Mouse (Mus musculus) heart, postnatal 0 days (tissue): ENCODE results near the gene Fgf13. TPM values are rescaled to one million over a fixed set of nuclear protein-coding genes. Genes with fewer than 3 reads are reported as not detected.
A peak's percentile ranks its signal among the peaks of the same experiment; 100 is the strongest.

Source experiments
- ATAC-seq: fragments of 200-750 bp; cut with Nextera tagmentation; 2 replicates; pipeline ENCODE4 v1.8.0; 2017; ENCODE audit warnings: low read depth, moderate number of reproducible peaks, moderate library complexity; ENCODE audit not compliant: insufficient read depth
- DNase-seq: peaks from one replicate; pipeline ENCODE4 v3.0.0-alpha.2; 2016; ENCODE audit warnings: low spot score
- H3K27ac ChIP-seq: fragments of 300-500 bp; sonication (generic); 2 replicates; pipeline ENCODE4 v1.5.1; 2014; ENCODE audit warnings: low read depth, mild to moderate bottlenecking
- H3K27me3 ChIP-seq: fragments of 300-500 bp; sonication (generic); 2 replicates; pipeline ENCODE4 v1.6.1; 2014; ENCODE audit warnings: low read length, mixed read lengths; ENCODE audit not compliant: control insufficient read depth, insufficient read depth
- H3K36me3 ChIP-seq: fragments of 300-500 bp; sonication (generic); replicated peaks from 2 replicates; pipeline ENCODE4 v1.6.1; 2014; ENCODE audit warnings: low read length, mixed read lengths; ENCODE audit not compliant: control insufficient read depth, insufficient read depth
- H3K4me1 ChIP-seq: fragments of 300-500 bp; sonication (generic); 2 replicates; pipeline ENCODE4 v1.6.1; 2014; ENCODE audit warnings: antibody characterized with exemption; ENCODE audit not compliant: control insufficient read depth, insufficient read depth
- H3K4me2 ChIP-seq: fragments of 300-500 bp; sonication (generic); 2 replicates; pipeline ENCODE4 v1.6.1; 2014; ENCODE audit warnings: low read depth, mild to moderate bottlenecking, low read length, moderate library complexity
- H3K4me3 ChIP-seq: fragments of 300-500 bp; sonication (generic); 2 replicates; pipeline ENCODE4 v1.5.1; 2014; ENCODE audit warnings: low read depth, low read length
- H3K9ac ChIP-seq: fragments of 300-500 bp; sonication (generic); replicated peaks from 2 replicates; pipeline ENCODE4 v1.6.1; 2014; ENCODE audit warnings: low read depth, low read length, mixed read lengths
- H3K9me3 ChIP-seq: fragments of 300-500 bp; sonication (generic); replicated peaks from 2 replicates; pipeline ENCODE4 v1.6.1; 2016; ENCODE audit warnings: low read length; ENCODE audit not compliant: control insufficient read depth
- CTCF ChIP-seq: IDR thresholded peaks from 2 replicates; pipeline ENCODE4 v1.5.1; 2016; ENCODE audit warnings: antibody characterized with exemption, control low read depth, low read depth
- EP300 ChIP-seq: IDR thresholded peaks from 2 replicates; pipeline ENCODE4 v1.6.1; 2016; ENCODE audit warnings: antibody characterized with exemption, low read depth
- WGBS: fragments of 180-500 bp; shearing (Covaris S2); extraction: QIAGEN DNeasy Blood & Tissue Kit; methylation state at CpG from one replicate; pipeline ENCODE4 v1.1.7; 2014; 5-methylcytosine and 5-hydroxymethylcytosine counted together
- microRNA counts: library from miRNA; unstranded; fragments of <30 nt; microRNA quantifications from one replicate; lab custom pipeline; 2015
- microRNA-seq: library from miRNA; unstranded; fragments of <30 nt; microRNA quantifications from one replicate; pipeline ENCODE4, GENCODE M21; 2016
- polyA plus RNA-seq: library from polyadenylated mRNA; unstranded; fragments of >200 nt; fragmentation: Nextera tagmentation; extraction: Ambion mirVana; gene quantifications from 2 replicates; pipeline ENCODE4 v1.2.1, GENCODE M21; 2015
- total RNA-seq: library from RNA; depleted of rRNA; stranded (reverse); fragments of >200 nt; gene quantifications from 2 replicates; pipeline ENCODE4 v1.2.3, GENCODE M21; 2014; ENCODE audit warnings: low replicate concordance

The Fgf13 gene
- total and polyA plus RNA-seq, 2 experiments from 2014 or later = 35.5 to 88.7 TPM

DNA sequence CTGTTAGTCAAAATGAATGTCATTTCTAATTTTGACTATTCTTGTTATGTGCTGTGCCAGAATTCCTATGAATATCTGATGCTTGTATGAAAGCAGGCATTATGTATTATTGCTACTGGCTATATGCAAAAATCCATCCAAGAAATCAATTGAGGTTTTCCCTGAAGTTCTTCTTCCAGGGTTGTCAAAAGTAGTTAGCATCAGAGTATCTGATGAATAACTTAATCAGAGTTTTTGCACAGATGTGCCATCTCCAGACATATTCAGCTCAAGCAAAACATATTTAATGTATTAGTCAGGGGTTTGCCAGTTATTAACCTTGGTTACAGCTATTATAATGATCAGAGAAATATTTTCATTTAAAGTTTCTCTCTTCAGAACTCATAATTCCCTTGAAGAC is 454.7 kb downstream of the Fgf13 start:
- Histone ChIP-seq H3K27me3 (no peaks in the 10 kb centered on the region), H3K9me3 (no peaks in the 10 kb centered on the region), H3K9ac (no peak overlapping the region)

DNA sequence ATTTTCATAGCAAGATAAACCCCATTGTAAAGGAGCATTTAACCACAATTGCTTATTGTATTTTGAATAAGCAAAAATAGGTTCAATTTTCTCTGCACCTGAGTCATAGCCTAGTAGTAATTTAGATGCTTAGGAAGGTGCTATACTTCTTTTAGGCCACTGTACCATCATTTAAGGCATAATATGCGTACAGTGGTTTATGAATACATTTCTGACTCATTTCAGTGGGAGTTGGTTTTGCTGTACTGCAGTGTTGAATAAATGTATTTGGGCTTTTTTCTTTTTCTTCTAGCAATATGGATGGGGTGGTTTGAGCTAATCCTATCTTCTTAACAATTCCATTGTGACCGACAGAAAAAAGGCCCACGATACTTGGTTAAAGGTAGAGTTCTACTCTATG is 481.9 kb downstream of the Fgf13 start:
- no peak overlapping the region for H3K27ac ChIP-seq
- no peak for ATAC-seq

More for the DNA sequence above, 454.7 kb downstream of the Fgf13 start:
- Histone ChIP-seq H3K4me3 (no peak overlapping the region), H3K27ac (no peak overlapping the region), H3K4me2 (no peak overlapping the region), H3K4me1 (no peaks in the 10 kb centered on the region), H3K36me3 (no peaks in the 10 kb centered on the region)
- ATAC-seq (no peak), DNase-seq (no peak)
- TF ChIP-seq CTCF = no peak
- no peak for TF ChIP-seq EP300

DNA sequence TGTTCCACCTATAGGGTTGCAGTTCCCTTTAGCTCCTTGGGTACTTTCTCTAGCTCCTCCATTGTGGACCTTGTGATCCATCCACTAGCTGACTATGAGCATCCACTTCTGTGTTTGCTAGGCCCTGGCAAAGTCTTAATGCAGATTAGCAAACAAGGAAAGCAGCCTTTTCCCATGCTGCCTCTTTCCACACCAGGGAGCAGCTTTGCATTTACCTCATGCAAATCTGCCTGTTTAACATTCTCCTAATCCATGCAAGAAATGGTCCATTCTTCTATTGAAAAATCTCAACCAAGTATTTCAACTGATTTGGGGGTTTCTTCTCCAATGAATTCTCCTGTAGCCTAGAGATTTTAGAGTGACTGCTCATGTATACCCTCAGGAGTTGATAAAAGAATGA is 487.4 kb downstream of the Fgf13 start:
- Histone ChIP-seq H3K27me3 (no peaks in the 10 kb centered on the region), H3K4me3 (no peak overlapping the region), H3K27ac (no peak overlapping the region), H3K4me1 (no peaks in the 10 kb centered on the region), H3K4me2 (no peak overlapping the region), H3K9me3 (no peaks in the 10 kb centered on the region), H3K36me3 (no peaks in the 10 kb centered on the region), H3K9ac (no peak overlapping the region)
- no peak for DNase-seq
- no peak for ATAC-seq
- no peak for TF ChIP-seq EP300
- TF ChIP-seq CTCF = no peak

More for the DNA sequence above, 481.9 kb downstream of the Fgf13 start:
- WGBS = 88% methylated on average over 3 of the region's 3 CpGs
- no peak for DNase-seq
- H3K4me3 ChIP-seq = no peak overlapping the region
- H3K9me3 ChIP-seq = no peaks in the 10 kb centered on the region
- TF ChIP-seq CTCF = no peak
- TF ChIP-seq EP300 = no peak
- no peaks in the 10 kb centered on the region for H3K4me1 ChIP-seq
- H3K36me3 ChIP-seq = no peaks in the 10 kb centered on the region
- H3K9ac ChIP-seq = no peak overlapping the region
- no peak overlapping the region for H3K4me2 ChIP-seq
- no peaks in the 10 kb centered on the region for H3K27me3 ChIP-seq

GRCm38 (mm10) chrX:59072083-59072482 is 495.8 kb downstream of the Fgf13 start:
- DNase-seq = no peak
- ATAC-seq = no peak
- Histone ChIP-seq H3K4me1 (no peaks in the 10 kb centered on the region), H3K9ac (no peak overlapping the region), H3K27me3 (no peaks in the 10 kb centered on the region), H3K9me3 (no peaks in the 10 kb centered on the region), H3K36me3 (no peaks in the 10 kb centered on the region), H3K27ac (no peak overlapping the region), H3K4me2 (no peak overlapping the region), H3K4me3 (no peak overlapping the region)
- TF ChIP-seq EP300 = no peak
- TF ChIP-seq CTCF = no peak
- WGBS = 81% methylated on average over 3 of the region's 3 CpGs

GRCm38 (mm10) chrX:59063157-59063556 is 504.7 kb downstream of the Fgf13 start:
- no peak for DNase-seq
- Histone ChIP-seq H3K9me3 (no peaks in the 10 kb centered on the region), H3K4me2 (no peak overlapping the region), H3K9ac (no peak overlapping the region), H3K36me3 (no peaks in the 10 kb centered on the region), H3K27me3 (no peaks in the 10 kb centered on the region), H3K4me1 (no peaks in the 10 kb centered on the region), H3K27ac (no peak overlapping the region), H3K4me3 (no peak overlapping the region)
- no peak for TF ChIP-seq CTCF
- no peak for TF ChIP-seq EP300
- 78% methylated on average over 4 of the region's 4 CpGs for WGBS
- ATAC-seq = no peak

DNA sequence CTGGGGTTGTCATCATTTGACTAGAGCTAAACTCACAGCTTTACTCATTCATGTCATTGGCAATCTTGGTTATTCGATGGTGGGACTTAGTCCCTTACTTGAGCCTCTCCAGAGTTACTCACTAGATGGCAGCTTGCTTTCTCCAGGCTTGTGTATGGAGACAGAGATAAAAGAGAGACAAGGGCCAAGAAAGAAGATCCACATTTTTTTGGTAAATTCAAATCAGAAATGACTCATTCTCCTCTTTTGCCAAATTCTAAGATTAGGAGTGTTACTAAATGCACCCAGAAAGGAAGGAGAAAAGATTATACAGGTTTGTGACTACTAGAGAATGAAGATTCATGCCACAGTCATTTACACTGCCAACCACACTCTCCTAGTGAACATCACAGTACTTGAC is 532.9 kb downstream of the Fgf13 start:
- 70% methylated on average over 1 of the region's 1 CpGs for WGBS
- Histone ChIP-seq H3K4me1 (no peaks in the 10 kb centered on the region), H3K27ac (no peak overlapping the region), H3K4me2 (no peak overlapping the region), H3K36me3 (no peaks in the 10 kb centered on the region), H3K9ac (no peak overlapping the region), H3K9me3 (no peaks in the 10 kb centered on the region), H3K27me3 (no peaks in the 10 kb centered on the region), H3K4me3 (no peak overlapping the region)
- ATAC-seq (no peak), DNase-seq (no peak)
- TF ChIP-seq EP300 (no peak), CTCF (no peak)

MicroRNAs within 50 kb of the gene (microRNA counts, 519-probe panel; counts per million panel counts)
- microRNA mmu-miR-504 (lab: Ali Mortazavi, UCI) = 3,629 counts per million, percentile 43 among the panel's probes with 10 or more counts

Small RNA genes lying within 50 kb of the gene (microRNA-seq; reads per million reads assigned to microRNA genes)
- 59.1 reads per million, percentile 48 among the genes with 10 or more reads in this experiment for gene Mir504
